Mouse (Mus musculus) adrenal gland, postnatal 14 days (tissue): ENCODE measurements at regions not wholly inside any gene's neighbourhood (a gene's known extent, or its start where the extent isn't known, plus 50 kb on each side); places are given as distances from the start of the nearest gene placed in this dataset.

Experiments used
- DNase-seq: peaks from one replicate; pipeline ENCODE4 v3.0.0; 2021; ENCODE audit warnings: mixed read lengths

DNA sequence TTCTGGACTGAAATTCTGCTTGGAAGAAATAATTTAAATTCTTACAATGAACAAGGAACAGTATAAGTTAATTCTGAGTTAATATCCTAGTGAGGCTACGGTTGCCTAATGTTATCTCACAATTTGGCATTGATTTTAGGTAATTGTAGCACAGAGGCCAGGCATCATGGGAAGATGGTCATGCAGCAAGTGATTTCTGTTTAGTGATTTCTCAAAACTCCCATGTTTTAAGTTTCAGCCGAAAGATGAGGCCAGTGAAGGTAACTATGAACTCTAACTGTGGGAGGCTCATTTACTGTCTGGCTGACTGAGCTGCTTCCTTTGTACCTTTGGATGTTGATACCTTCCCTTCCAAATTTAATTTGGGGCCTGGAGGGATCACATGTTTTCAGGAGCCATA lies 65.6 kb upstream of the Cwc22 start:
- no peak for DNase-seq

DNA sequence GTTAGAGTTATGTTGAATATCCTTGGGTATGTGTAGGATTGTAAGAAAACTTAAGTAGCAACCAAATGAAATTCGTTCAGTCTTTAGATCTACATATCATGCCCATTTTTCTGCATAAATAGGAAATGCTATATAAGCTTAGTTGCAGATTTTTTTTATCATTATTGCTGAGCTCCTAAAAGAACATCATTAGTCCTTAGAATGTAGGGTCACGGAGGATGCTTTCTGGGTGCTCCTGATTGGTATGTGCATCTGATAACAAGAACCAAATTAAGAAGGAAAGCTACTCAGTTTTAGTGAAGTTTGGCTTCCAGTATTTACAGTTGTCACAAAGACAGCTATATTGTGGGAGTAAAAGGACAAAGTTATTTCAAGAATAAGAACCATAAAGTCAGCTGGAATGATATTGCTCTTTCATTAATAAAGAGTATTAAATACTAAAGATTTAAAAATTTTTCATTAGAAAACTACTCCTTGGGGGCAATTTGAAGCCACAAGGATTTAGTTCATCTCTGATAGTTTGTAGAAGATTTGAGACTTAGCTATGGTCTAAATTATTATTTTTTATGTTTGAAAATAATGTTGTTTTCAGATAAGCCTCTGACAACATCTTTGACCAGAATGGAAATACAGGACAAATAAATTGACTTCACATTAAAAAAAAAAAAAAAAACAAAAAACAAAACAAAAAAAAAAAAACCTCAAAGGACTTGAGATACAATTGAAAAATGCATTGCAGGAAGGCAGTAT lies 65.1 kb upstream of the Cwc22 start:
- DNase-seq: no peak

DNA sequence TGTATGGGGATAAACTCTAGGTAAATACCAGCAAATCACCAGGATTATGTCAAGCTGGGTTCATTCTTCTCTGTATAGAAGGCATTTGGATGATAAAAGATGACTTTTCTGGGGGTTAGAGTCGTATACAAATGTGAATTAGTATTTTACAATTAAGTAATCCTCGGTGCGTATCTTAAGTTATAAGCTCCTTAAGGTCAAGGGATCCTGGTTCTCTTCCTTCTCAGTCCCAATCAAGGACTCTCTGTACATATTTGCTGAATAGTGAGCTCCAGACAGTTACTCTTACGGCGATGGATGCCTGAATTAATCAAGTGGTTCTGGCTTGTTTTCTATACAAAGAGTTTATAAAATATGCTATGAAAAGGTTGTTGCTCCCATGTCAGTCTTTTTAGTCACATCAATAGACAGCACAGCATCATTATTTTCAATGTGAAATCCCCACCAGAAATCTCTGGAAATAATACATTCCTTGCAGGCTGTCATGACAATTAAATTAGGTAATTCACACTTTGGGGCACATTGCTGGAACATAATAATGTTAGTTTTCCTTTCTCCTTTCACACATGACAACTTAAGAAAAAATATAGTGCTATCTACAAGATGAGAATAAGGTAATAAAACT lies 64.0 kb upstream of the Cwc22 start:
- no peak for DNase-seq

- no peak for DNase-seq
Measured at GRCm38 (mm10) chr2:78008094-78008493, 61.9 kb upstream of the Cwc22 start.

DNA sequence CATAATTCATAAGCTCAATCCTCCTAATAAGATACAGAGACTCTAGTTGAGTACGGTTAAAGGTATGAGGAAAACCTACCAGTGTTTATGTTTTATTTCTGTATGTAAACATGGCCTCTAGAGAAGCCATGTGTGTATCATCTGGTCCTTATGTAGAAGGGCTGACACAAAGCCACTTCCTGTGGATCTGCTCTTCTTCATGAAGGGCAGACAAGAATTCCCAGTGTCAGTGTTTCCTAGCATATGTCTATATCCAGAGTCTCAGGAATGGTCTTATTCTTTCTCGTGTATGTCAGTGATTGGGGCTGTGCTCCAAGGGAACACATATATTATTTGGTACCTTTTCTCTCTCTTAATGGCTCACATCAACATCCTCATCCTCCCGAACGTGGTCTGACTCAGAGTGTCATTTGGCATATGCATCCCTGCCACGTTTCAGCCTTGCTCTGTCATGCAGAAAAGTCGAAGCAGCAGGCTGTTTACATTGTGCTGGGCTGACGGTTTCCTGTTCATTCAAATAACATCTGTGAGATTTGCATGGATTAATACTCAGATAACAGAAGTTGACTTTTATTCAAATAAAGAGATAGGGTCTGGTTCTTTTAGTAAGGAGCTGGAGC lies 59.3 kb upstream of the Cwc22 start:
- DNase-seq: no peak

GRCm38 (mm10) chr2:78004426-78004825 lies 58.3 kb upstream of the Cwc22 start:
- no peak for DNase-seq
